Mouse (Mus musculus) C2C12 (cell line): ENCODE measurements around the gene Gm17617. TPM values are rescaled to one million over a fixed set of nuclear protein-coding genes. Genes with fewer than 3 reads are reported as not detected.
"Not testable (repeated sequence)": the region's sequence is repeated elsewhere in the genome, so short reads cannot be mapped to it uniquely, and the experiment has no call there.

Source experiments
- H3K27me3 ChIP-seq: one replicate; pipeline ENCODE4 v1.6.1; 2011; ENCODE audit not compliant: control insufficient read depth, insufficient read depth, insufficient read length
- H3K36me3 ChIP-seq: one replicate; pipeline ENCODE4 v1.6.1; 2011; ENCODE audit not compliant: control insufficient read depth, insufficient read depth
- H3K4me3 ChIP-seq: one replicate; pipeline ENCODE4 v1.5.1; 2011; ENCODE audit warnings: mild to moderate bottlenecking, control low read depth; ENCODE audit not compliant: poor library complexity, insufficient read depth, severe bottlenecking
- H3K79me2 ChIP-seq: one replicate; pipeline ENCODE4 v1.6.1; 2011; ENCODE audit not compliant: control insufficient read depth, insufficient read depth
- H3K79me3 ChIP-seq: one replicate; pipeline ENCODE4 v1.6.1; 2011; ENCODE audit warnings: low read depth, control low read depth
- H3ac ChIP-seq: one replicate; pipeline ENCODE3; 2011; ENCODE audit warnings: low read depth; ENCODE audit not compliant: control insufficient read depth, insufficient read length
- CEBPB ChIP-seq: IDR thresholded peaks from one replicate; pipeline ENCODE4 v1.6.1; 2011; ENCODE audit warnings: low read depth, mild to moderate bottlenecking, control low read depth, moderate library complexity
- CTCF ChIP-seq: IDR thresholded peaks from one replicate; pipeline ENCODE4 v1.5.1; 2011; ENCODE audit not compliant: control insufficient read depth, insufficient read depth, insufficient read length
- FOSL1 ChIP-seq: IDR thresholded peaks from one replicate; pipeline ENCODE4 v1.8.0; 2011; ENCODE audit warnings: mild to moderate bottlenecking, low read length; ENCODE audit not compliant: poor library complexity, insufficient read depth, severe bottlenecking
- MAX ChIP-seq: IDR thresholded peaks from one replicate; pipeline ENCODE4 v1.6.1; 2011; ENCODE audit warnings: mild to moderate bottlenecking, control low read depth
- MYOD1 ChIP-seq: IDR thresholded peaks from one replicate; pipeline ENCODE4 v1.6.1; 2011; ENCODE audit warnings: low read depth; ENCODE audit not compliant: control insufficient read depth, insufficient read length
- MYOG ChIP-seq: IDR thresholded peaks from one replicate; pipeline ENCODE4 v1.6.1; 2011; ENCODE audit not compliant: control insufficient read depth, insufficient read length; ENCODE audit errors: extremely low read depth
- USF1 ChIP-seq: IDR thresholded peaks from one replicate; pipeline ENCODE4 v1.6.1; 2011; ENCODE audit warnings: low read depth, mild to moderate bottlenecking, control low read depth, moderate library complexity
- polyA plus RNA-seq: library from polyadenylated mRNA; unstranded; fragments of >200 nt; fragmentation: generic; extraction: Trizol; gene quantifications from one replicate; pipeline ENCODE4 v1.2.1, GENCODE M21; 2012; ENCODE audit warnings: missing spikeins

Gene Gm17617
- polyA plus RNA-seq, 1 experiment, result not detected

DNA sequence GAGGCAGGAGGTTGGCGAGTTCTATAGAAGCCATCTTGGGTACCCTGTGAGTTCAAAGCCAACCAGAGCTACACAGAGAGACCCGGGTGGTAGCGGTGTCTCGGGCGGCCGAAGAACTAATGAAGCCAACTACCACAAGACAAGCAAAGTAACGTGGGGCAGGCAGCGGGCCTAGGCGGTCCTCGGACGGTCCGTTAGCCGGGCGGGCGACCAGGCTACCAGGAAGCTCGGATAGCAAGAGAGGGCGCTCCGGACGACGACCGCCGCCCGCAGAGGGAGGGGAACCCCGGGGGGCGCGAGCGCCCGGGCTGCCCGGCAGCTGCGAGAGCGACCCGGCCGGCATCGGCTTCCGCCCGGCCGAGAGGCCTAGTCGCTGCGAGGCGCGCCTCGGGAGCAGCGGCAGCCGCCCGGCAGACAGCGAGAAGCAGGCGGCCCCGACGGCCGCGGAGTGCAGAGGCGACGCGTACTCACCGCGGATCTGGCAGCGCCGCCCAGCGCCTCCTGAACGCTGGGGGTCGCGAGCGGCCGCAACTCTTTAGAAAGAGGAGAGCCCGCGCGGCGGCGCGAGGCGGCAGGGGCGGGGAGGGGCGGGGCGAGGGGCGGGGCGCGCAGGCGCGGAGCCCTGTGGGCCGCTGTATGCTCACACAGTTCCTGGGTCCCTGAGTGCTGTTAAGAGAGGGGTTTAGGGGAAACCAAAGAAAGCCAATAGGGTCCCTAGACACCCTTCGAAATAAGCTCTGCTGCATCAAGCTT lies 33.4 kb downstream of the Gm17617 start, which contains the start of gene Uimc1:
Gene Uimc1, minus strand, starts transcription at position 575 of the 753 bp plus-strand sequence.
- Histone ChIP-seq H3K79me2 (peaks cover 50% of the 10 kb centered on the region), H3ac (peak within 1 kb of the TSS; percentile 91), H3K79me3 (peaks cover 20% of the 10 kb centered on the region), H3K36me3 (no peaks in the 10 kb centered on the region), H3K27me3 (no peaks in the 10 kb centered on the region), H3K4me3 (peak within 1 kb of the TSS; percentile 57)
- TF ChIP-seq FOSL1 (no peak), MYOG (no peak), CEBPB (no peak), CTCF (peak; percentile 71)

DNA sequence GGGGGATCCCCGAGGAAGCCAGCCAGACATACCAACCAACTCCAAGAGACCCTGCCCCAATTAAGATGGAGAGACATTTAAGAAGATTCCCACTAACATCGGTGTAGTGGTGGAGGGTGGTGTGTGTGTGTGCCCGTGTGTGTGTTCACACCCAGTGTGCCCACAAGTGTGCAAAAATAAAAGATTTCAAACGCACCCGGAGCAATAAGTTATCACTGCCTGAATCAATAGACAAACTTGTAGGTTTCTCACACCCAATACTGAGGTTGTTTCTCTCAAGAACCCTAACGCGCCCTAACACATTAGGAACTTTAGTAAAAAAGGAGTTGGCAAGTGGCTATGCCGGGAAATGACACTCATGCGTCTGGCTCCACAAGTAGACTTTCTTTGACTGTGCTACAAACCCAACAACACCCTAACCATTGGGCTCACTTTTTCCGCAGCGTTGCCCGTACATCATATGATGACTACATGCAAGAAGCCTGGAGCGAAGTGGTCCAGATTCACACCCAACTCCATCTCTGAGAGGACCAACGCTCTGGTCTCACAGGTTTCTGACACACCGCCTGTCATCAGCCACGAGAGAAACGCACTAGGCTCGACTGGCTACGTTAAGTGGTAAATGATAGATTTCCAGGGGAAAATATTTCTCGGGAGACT lies 34.2 kb downstream of the Gm17617 start:
- peak; percentile 9 for TF ChIP-seq MAX
- no peak for TF ChIP-seq MYOG
- TF ChIP-seq FOSL1, result no peak
- TF ChIP-seq CTCF, result no peak
- TF ChIP-seq CEBPB, result no peak
- Histone ChIP-seq H3K36me3 (no peaks in the 10 kb centered on the region), H3ac (peak overlapping the region; percentile 91), H3K79me3 (peaks cover 23% of the 10 kb centered on the region), H3K79me2 (peaks cover 57% of the 10 kb centered on the region), H3K4me3 (peak overlapping the region; percentile 57), H3K27me3 (no peaks in the 10 kb centered on the region)

DNA sequence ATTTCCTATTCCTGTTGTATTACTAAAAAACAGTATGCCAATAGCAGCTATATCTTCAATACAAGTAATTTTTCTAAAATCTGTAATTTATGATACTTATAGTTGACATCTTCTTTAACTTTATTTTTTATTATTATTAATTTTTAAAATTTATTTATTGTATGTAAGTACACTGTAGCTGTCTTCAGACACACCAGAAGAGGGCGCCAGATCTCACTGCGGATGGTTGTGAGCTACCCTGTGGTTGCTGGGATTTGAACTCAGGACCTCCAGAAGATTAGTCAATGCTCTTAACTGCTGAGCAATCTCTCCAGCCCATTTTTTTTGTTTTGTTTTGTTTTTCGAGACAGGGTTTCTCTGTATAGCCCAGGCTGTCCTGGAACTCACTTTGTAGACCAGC lies 35.5 kb downstream of the Gm17617 start:
- not testable (repeated sequence) for H3K27me3 ChIP-seq, H3K4me3 ChIP-seq, H3ac ChIP-seq, H3K36me3 ChIP-seq
- peaks cover 64% of the 10 kb centered on the region for H3K79me2 ChIP-seq
- H3K79me3 ChIP-seq, result peaks cover 30% of the 10 kb centered on the region

DNA sequence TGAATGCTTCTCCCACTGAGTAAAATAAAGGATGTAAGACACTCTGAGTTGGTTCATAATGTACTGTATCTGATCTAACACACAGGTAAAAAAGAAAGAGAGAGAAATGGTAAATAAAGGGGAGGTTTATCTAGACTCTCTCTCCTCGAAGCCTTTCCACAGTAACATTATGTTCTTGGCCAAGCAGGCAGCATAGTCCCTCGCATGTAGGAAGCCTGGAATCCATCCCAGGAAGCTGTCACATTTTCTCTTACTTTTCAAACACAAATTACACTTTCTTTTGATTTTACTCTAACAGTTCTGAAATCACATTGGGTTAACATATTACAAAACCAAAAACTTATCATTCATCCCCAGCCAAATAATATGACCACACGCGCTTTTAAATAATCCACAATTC lies 40.8 kb downstream of the Gm17617 start:
- H3K79me3 ChIP-seq, result peaks cover 26% of the 10 kb centered on the region
- no peaks in the 10 kb centered on the region for H3K27me3 ChIP-seq
- H3K36me3 ChIP-seq, result peaks cover 33% of the 10 kb centered on the region
- H3K79me2 ChIP-seq, result peaks cover 40% of the 10 kb centered on the region
- no peak overlapping the region for H3K4me3 ChIP-seq
- TF ChIP-seq FOSL1 (no peak), CEBPB (no peak), CTCF (no peak), MAX (no peak), MYOG (no peak), USF1 (no peak), MYOD1 (no peak)
- no peak overlapping the region for H3ac ChIP-seq

Other genes starting within 250 kb of the Gm17617 start
- gene Unc5a, start 184.1 kb downstream of the Gm17617 start, polyA plus RNA-seq, result 0.01 TPM
- gene Hk3, start 112.2 kb downstream of the Gm17617 start, polyA plus RNA-seq, result not detected
- 9.6 TPM for gene Uimc1, start 33.2 kb downstream of the Gm17617 start, polyA plus RNA-seq
- gene Zfp346, start 28.2 kb downstream of the Gm17617 start, polyA plus RNA-seq, result 39.1 TPM
- gene Fgfr4, start 19.1 kb upstream of the Gm17617 start, polyA plus RNA-seq, result 2.8 TPM
- gene Nsd1, start 76.2 kb upstream of the Gm17617 start, polyA plus RNA-seq, result 10.5 TPM
- 499 TPM for gene Prelid1, start 187.0 kb upstream of the Gm17617 start, polyA plus RNA-seq
- 54.3 TPM for gene Rab24, start 188.4 kb upstream of the Gm17617 start, polyA plus RNA-seq
- 49.8 TPM for gene Mxd3, start 196.3 kb upstream of the Gm17617 start, polyA plus RNA-seq
- 81.4 TPM for gene Lman2, start 229.2 kb upstream of the Gm17617 start, polyA plus RNA-seq
- gene Rgs14, start 236.2 kb upstream of the Gm17617 start, polyA plus RNA-seq, result 0.08 TPM